Mouse (Mus musculus): ENCODE measurements at regions not wholly inside any gene's neighbourhood (a gene's known extent, or its start where the extent isn't known, plus 50 kb on each side); places are given as distances from the start of the nearest gene placed in this dataset.
"Not testable (repeated sequence)": the region's sequence is repeated elsewhere in the genome, so short reads cannot be mapped to it uniquely, and the experiment has no call there.

- ATAC-seq (ENCODE audit: low read depth); H3K9ac ChIP-seq (ENCODE audit: low read depth, low read length); H3K36me3 ChIP-seq (ENCODE audit: control insufficient read depth, insufficient read depth); H3K27ac ChIP-seq (ENCODE audit: low read length); H3K4me2 ChIP-seq (ENCODE audit: low read depth, low read length); H3K4me1 ChIP-seq (ENCODE audit: control insufficient read depth, low read depth, low read length); H3K27me3 ChIP-seq (ENCODE audit: control insufficient read depth, insufficient read depth, low read depth, low read length); H3K4me3 ChIP-seq (ENCODE audit: low read depth, low read length); H3K9me3 ChIP-seq (replicated peaks; ENCODE audit: control insufficient read depth, low read length): not testable (repeated sequence)
- 19% methylated on average over 2 of the region's 2 CpGs for WGBS (ENCODE audit: insufficient replicate concordance)
These were observed 77.1 kb downstream of the Olfr721-ps1 start for GRCm38 (mm10) chr14:14478159-14478558.

- no peaks in the 10 kb centered on the region for H3K9me3 ChIP-seq (replicated peaks; ENCODE audit: control insufficient read depth, low read length)
- no peak for ATAC-seq (ENCODE audit: low read depth)
- no peak overlapping the region for H3K4me2 ChIP-seq (ENCODE audit: low read depth, low read length)
- no peaks in the 10 kb centered on the region for H3K27me3 ChIP-seq (ENCODE audit: control insufficient read depth, insufficient read depth, low read depth, low read length)
- H3K9ac ChIP-seq (ENCODE audit: low read depth, low read length) = no peak overlapping the region
- 42% methylated on average over 1 of the region's 1 CpGs for WGBS (ENCODE audit: insufficient replicate concordance)
- no peak overlapping the region for H3K4me3 ChIP-seq (ENCODE audit: low read depth, low read length)
- H3K27ac ChIP-seq (ENCODE audit: low read length) = no peak overlapping the region
- no peaks in the 10 kb centered on the region for H3K36me3 ChIP-seq (ENCODE audit: control insufficient read depth, insufficient read depth)
- no peaks in the 10 kb centered on the region for H3K4me1 ChIP-seq (ENCODE audit: control insufficient read depth, low read depth, low read length)
These were observed 80.7 kb downstream of the Olfr721-ps1 start for GRCm38 (mm10) chr14:14481840-14482239.

DNA sequence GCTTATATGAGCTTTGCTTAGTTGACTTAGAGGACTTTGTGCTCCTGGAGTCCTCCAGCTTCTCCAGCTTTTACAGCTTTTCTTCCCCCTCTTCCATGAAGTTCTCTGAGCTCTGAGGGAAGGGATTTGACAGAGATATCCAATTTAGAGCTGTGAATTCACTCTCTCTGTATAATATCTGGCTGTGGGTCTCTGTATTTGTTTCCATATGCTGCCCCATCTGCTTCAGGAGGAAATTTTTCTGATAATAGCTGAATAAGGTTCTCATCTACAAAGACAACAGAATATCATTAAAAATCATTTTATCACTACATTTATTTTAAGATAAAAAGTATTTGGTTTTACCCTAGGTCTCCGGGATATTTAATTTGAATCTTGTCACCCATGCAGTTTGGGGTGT lies 85.3 kb downstream of the Olfr721-ps1 start:
- WGBS (ENCODE audit: insufficient replicate concordance) = 58% methylated on average over 1 of the region's 1 CpGs
- H3K9ac ChIP-seq (ENCODE audit: low read depth, low read length) = no peak overlapping the region

DNA sequence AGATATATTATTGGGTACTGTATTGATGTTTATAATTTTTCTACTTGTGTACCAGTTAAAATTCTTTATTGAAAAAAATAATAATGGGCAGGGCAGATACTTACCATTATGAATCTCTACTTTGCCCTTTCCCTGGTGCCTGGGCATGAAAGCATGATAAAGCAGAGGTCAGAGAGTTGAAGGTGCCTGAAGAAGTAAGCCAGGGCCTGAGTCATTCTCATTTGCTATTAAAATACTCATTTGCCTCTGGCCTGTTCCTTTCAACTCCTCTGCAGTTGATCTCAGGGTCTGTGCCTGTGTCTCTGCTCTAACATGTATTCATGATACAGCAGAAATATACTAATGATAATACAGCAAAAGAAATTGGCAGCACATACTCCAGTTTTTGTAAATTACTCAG lies 89.4 kb downstream of the Olfr721-ps1 start:
- no peaks in the 10 kb centered on the region for H3K27me3 ChIP-seq (ENCODE audit: control insufficient read depth, insufficient read depth, low read depth, low read length)
- no peaks in the 10 kb centered on the region for H3K9me3 ChIP-seq (replicated peaks; ENCODE audit: control insufficient read depth, low read length)
- no peak for ATAC-seq (ENCODE audit: low read depth)
- no peak overlapping the region for H3K27ac ChIP-seq (ENCODE audit: low read length)
- H3K36me3 ChIP-seq (ENCODE audit: control insufficient read depth, insufficient read depth) = no peaks in the 10 kb centered on the region
- no peak overlapping the region for H3K9ac ChIP-seq (ENCODE audit: low read depth, low read length)
- no peak overlapping the region for H3K4me2 ChIP-seq (ENCODE audit: low read depth, low read length)
- no peaks in the 10 kb centered on the region for H3K4me1 ChIP-seq (ENCODE audit: control insufficient read depth, low read depth, low read length)
- H3K4me3 ChIP-seq (ENCODE audit: low read depth, low read length) = no peak overlapping the region

More for the DNA sequence above, 85.3 kb downstream of the Olfr721-ps1 start:
- H3K9me3 ChIP-seq (replicated peaks; ENCODE audit: control insufficient read depth, low read length) = no peaks in the 10 kb centered on the region
- no peaks in the 10 kb centered on the region for H3K4me1 ChIP-seq (ENCODE audit: control insufficient read depth, low read depth, low read length)
- no peak overlapping the region for H3K4me3 ChIP-seq (ENCODE audit: low read depth, low read length)
- no peak overlapping the region for H3K27ac ChIP-seq (ENCODE audit: low read length)
- no peaks in the 10 kb centered on the region for H3K36me3 ChIP-seq (ENCODE audit: control insufficient read depth, insufficient read depth)
- no peaks in the 10 kb centered on the region for H3K27me3 ChIP-seq (ENCODE audit: control insufficient read depth, insufficient read depth, low read depth, low read length)
- ATAC-seq (ENCODE audit: low read depth) = no peak
- H3K4me2 ChIP-seq (ENCODE audit: low read depth, low read length) = no peak overlapping the region

GRCm38 (mm10) chr14:14492041-14492440 lies 90.9 kb downstream of the Olfr721-ps1 start:
- no peak overlapping the region for H3K4me2 ChIP-seq (ENCODE audit: low read depth, low read length)
- no peak overlapping the region for H3K27ac ChIP-seq (ENCODE audit: low read length)
- H3K4me3 ChIP-seq (ENCODE audit: low read depth, low read length) = no peak overlapping the region
- H3K9ac ChIP-seq (ENCODE audit: low read depth, low read length) = no peak overlapping the region
- no peaks in the 10 kb centered on the region for H3K27me3 ChIP-seq (ENCODE audit: control insufficient read depth, insufficient read depth, low read depth, low read length)
- H3K9me3 ChIP-seq (replicated peaks; ENCODE audit: control insufficient read depth, low read length) = no peaks in the 10 kb centered on the region
- ATAC-seq (ENCODE audit: low read depth) = no peak
- no peaks in the 10 kb centered on the region for H3K4me1 ChIP-seq (ENCODE audit: control insufficient read depth, low read depth, low read length)
- H3K36me3 ChIP-seq (ENCODE audit: control insufficient read depth, insufficient read depth) = no peaks in the 10 kb centered on the region

- H3K27me3 ChIP-seq (ENCODE audit: control insufficient read depth, insufficient read depth, low read depth, low read length) = no peaks in the 10 kb centered on the region
- H3K4me3 ChIP-seq (ENCODE audit: low read depth, low read length) = no peak overlapping the region
- H3K27ac ChIP-seq (ENCODE audit: low read length) = no peak overlapping the region
- no peak overlapping the region for H3K4me2 ChIP-seq (ENCODE audit: low read depth, low read length)
- no peaks in the 10 kb centered on the region for H3K9me3 ChIP-seq (replicated peaks; ENCODE audit: control insufficient read depth, low read length)
- no peak overlapping the region for H3K9ac ChIP-seq (ENCODE audit: low read depth, low read length)
- H3K36me3 ChIP-seq (ENCODE audit: control insufficient read depth, insufficient read depth) = no peaks in the 10 kb centered on the region
- no peak for ATAC-seq (ENCODE audit: low read depth)
- no peaks in the 10 kb centered on the region; the same call in none of the 2 replicates for H3K4me1 ChIP-seq (ENCODE audit: control insufficient read depth, low read depth, low read length)
- 22% methylated on average over 4 of the region's 4 CpGs for WGBS (ENCODE audit: insufficient replicate concordance)
These were observed 110.8 kb downstream of the Olfr721-ps1 start for GRCm38 (mm10) chr14:14511927-14512326.

- Histone ChIP-seq H3K27me3 (ENCODE audit: control insufficient read depth, insufficient read depth, low read depth, low read length) (no peaks in the 10 kb centered on the region), H3K4me3 (ENCODE audit: low read depth, low read length) (no peak overlapping the region), H3K4me1 (ENCODE audit: control insufficient read depth, low read depth, low read length) (no peaks in the 10 kb centered on the region; the same call in none of the 2 replicates), H3K9ac (ENCODE audit: low read depth, low read length) (no peak overlapping the region), H3K4me2 (ENCODE audit: low read depth, low read length) (no peak overlapping the region), H3K36me3 (ENCODE audit: control insufficient read depth, insufficient read depth) (no peaks in the 10 kb centered on the region), H3K9me3 (replicated peaks; ENCODE audit: control insufficient read depth, low read length) (no peaks in the 10 kb centered on the region), H3K27ac (ENCODE audit: low read length) (peak overlapping the region; percentile 17; the same call in 1 of the 2 replicates)
- no peak for ATAC-seq (ENCODE audit: low read depth)
- 61% methylated on average over 2 of the region's 2 CpGs for WGBS (ENCODE audit: insufficient replicate concordance)
These were observed 112.0 kb downstream of the Olfr721-ps1 start for GRCm38 (mm10) chr14:14513056-14513455.

- no peak for ATAC-seq (ENCODE audit: low read depth)
- Histone ChIP-seq H3K27ac (ENCODE audit: low read length) (no peak overlapping the region), H3K9me3 (replicated peaks; ENCODE audit: control insufficient read depth, low read length) (no peaks in the 10 kb centered on the region), H3K4me1 (ENCODE audit: control insufficient read depth, low read depth, low read length) (no peaks in the 10 kb centered on the region; the same call in none of the 2 replicates), H3K9ac (ENCODE audit: low read depth, low read length) (no peak overlapping the region), H3K36me3 (ENCODE audit: control insufficient read depth, insufficient read depth) (no peaks in the 10 kb centered on the region), H3K4me3 (ENCODE audit: low read depth, low read length) (no peak overlapping the region), H3K4me2 (ENCODE audit: low read depth, low read length) (no peak overlapping the region), H3K27me3 (ENCODE audit: control insufficient read depth, insufficient read depth, low read depth, low read length) (no peaks in the 10 kb centered on the region)
- WGBS (ENCODE audit: insufficient replicate concordance) = 27% methylated on average over 3 of the region's 3 CpGs
These were observed 112.4 kb downstream of the Olfr721-ps1 start for GRCm38 (mm10) chr14:14513498-14513897.

GRCm38 (mm10) chr14:14514440-14515172 lies 113.5 kb downstream of the Olfr721-ps1 start:
- H3K4me2 ChIP-seq (ENCODE audit: low read depth, low read length) = no peak overlapping the region
- H3K9ac ChIP-seq (ENCODE audit: low read depth, low read length) = no peak overlapping the region
- H3K4me3 ChIP-seq (ENCODE audit: low read depth, low read length) = no peak overlapping the region
- H3K9me3 ChIP-seq (replicated peaks; ENCODE audit: control insufficient read depth, low read length) = no peaks in the 10 kb centered on the region
- no peaks in the 10 kb centered on the region for H3K36me3 ChIP-seq (ENCODE audit: control insufficient read depth, insufficient read depth)
- H3K27me3 ChIP-seq (ENCODE audit: control insufficient read depth, insufficient read depth, low read depth, low read length) = no peaks in the 10 kb centered on the region
- WGBS (ENCODE audit: insufficient replicate concordance) = 54% methylated on average over 1 of the region's 1 CpGs
- ATAC-seq (ENCODE audit: low read depth) = no peak
- no peak overlapping the region for H3K27ac ChIP-seq (ENCODE audit: low read length)
- H3K4me1 ChIP-seq (ENCODE audit: control insufficient read depth, low read depth, low read length) = no peaks in the 10 kb centered on the region; the same call in none of the 2 replicates

Data from liver, embryonic 16.5 days (tissue).